Mouse (Mus musculus): ENCODE results near the gene Trpm2. TPM values are rescaled to one million over a fixed set of nuclear protein-coding genes. Genes with fewer than 3 reads are reported as not detected.
A peak's percentile ranks its signal among the peaks of the same experiment; 100 is the strongest.

The Trpm2 gene
- polyA plus RNA-seq, 1 experiment from 2014 or later, result 0.59 TPM

- Histone ChIP-seq H3K9me3 (ENCODE audit: low read length) (no peaks in the 10 kb centered on the region), H3K36me3 (ENCODE audit: insufficient read depth, low read length) (peaks cover 4% of the 10 kb centered on the region; the same call in 1 of the 2 replicates), H3K27ac (ENCODE audit: low read length) (peak overlapping the region; percentile 98), H3K4me3 (ENCODE audit: low read length) (peak overlapping the region; percentile 72), H3K9ac (replicated peaks; ENCODE audit: low read length) (peak overlapping the region; percentile 81), H3K4me2 (replicated peaks; ENCODE audit: low read depth, low read length) (peak overlapping the region; percentile 64), H3K4me1 (ENCODE audit: insufficient read depth, low read length) (peaks cover 37% of the 10 kb centered on the region), H3K27me3 (ENCODE audit: insufficient read depth, low read length) (no peaks in the 10 kb centered on the region)
- peak; percentile 96 for ATAC-seq (ENCODE audit: low FRiP score, low TSS enrichment)
- under 1% methylated on average over 59 of the region's 59 CpGs for WGBS
Observed at GRCm38 (mm10) chr10:78009184-78009944, 39.0 kb upstream of the Trpm2 start.

- Histone ChIP-seq H3K27me3 (ENCODE audit: insufficient read depth, low read length) (no peaks in the 10 kb centered on the region), H3K27ac (ENCODE audit: low read length) (no peak overlapping the region), H3K9ac (replicated peaks; ENCODE audit: low read length) (peak overlapping the region; percentile 81), H3K4me1 (ENCODE audit: insufficient read depth, low read length) (peaks cover 37% of the 10 kb centered on the region), H3K36me3 (ENCODE audit: insufficient read depth, low read length) (peaks cover 4% of the 10 kb centered on the region; the same call in 1 of the 2 replicates), H3K4me2 (replicated peaks; ENCODE audit: low read depth, low read length) (peak overlapping the region; percentile 64), H3K4me3 (ENCODE audit: low read length) (peak overlapping the region; percentile 72), H3K9me3 (ENCODE audit: low read length) (no peaks in the 10 kb centered on the region)
- WGBS, result 66% methylated on average over 3 of the region's 3 CpGs
- ATAC-seq (ENCODE audit: low FRiP score, low TSS enrichment), result no peak
Observed at GRCm38 (mm10) chr10:78008169-78008568, 37.8 kb upstream of the Trpm2 start.

- no peaks in the 10 kb centered on the region for H3K27me3 ChIP-seq (ENCODE audit: insufficient read depth, low read length)
- peaks cover 10% of the 10 kb centered on the region; the same call in 1 of the 2 replicates for H3K36me3 ChIP-seq (ENCODE audit: insufficient read depth, low read length)
- H3K4me2 ChIP-seq (replicated peaks; ENCODE audit: low read depth, low read length), result peak overlapping the region; percentile 64; the same call in 1 of the 2 replicates
- H3K9me3 ChIP-seq (ENCODE audit: low read length), result no peaks in the 10 kb centered on the region
- no peak for ATAC-seq (ENCODE audit: low FRiP score, low TSS enrichment)
- H3K4me1 ChIP-seq (ENCODE audit: insufficient read depth, low read length), result peaks cover 37% of the 10 kb centered on the region
- H3K4me3 ChIP-seq (ENCODE audit: low read length), result no peak overlapping the region
- 18% methylated on average over 7 of the region's 7 CpGs for WGBS
- no peak overlapping the region for H3K27ac ChIP-seq (ENCODE audit: low read length)
- H3K9ac ChIP-seq (replicated peaks; ENCODE audit: low read length), result no peak overlapping the region; the same call in 1 of the 2 replicates
Observed at GRCm38 (mm10) chr10:78007203-78007602, 36.8 kb upstream of the Trpm2 start.

- H3K36me3 ChIP-seq (ENCODE audit: insufficient read depth, low read length), result peaks cover 22% of the 10 kb centered on the region
- no peak overlapping the region for H3K4me3 ChIP-seq (ENCODE audit: low read length)
- H3K27me3 ChIP-seq (ENCODE audit: insufficient read depth, low read length), result no peaks in the 10 kb centered on the region
- 67% methylated on average over 4 of the region's 4 CpGs for WGBS
- H3K27ac ChIP-seq (ENCODE audit: low read length), result no peak overlapping the region
- H3K4me2 ChIP-seq (replicated peaks; ENCODE audit: low read depth, low read length), result 0 out of 2 replicates have a peak overlapping the region, but pooled peaks have one; percentile 10
- peaks cover 37% of the 10 kb centered on the region for H3K4me1 ChIP-seq (ENCODE audit: insufficient read depth, low read length)
- H3K9ac ChIP-seq (replicated peaks; ENCODE audit: low read length), result 0 out of 2 replicates have a peak overlapping the region, but pooled peaks have one; percentile 8
- no peak for ATAC-seq (ENCODE audit: low FRiP score, low TSS enrichment)
- no peaks in the 10 kb centered on the region for H3K9me3 ChIP-seq (ENCODE audit: low read length)
Observed at GRCm38 (mm10) chr10:78005791-78006438, 35.6 kb upstream of the Trpm2 start.

GRCm38 (mm10) chr10:78004479-78005100 lies 34.2 kb upstream of the Trpm2 start:
- ATAC-seq (ENCODE audit: low FRiP score, low TSS enrichment), result no peak
- Histone ChIP-seq H3K4me2 (replicated peaks; ENCODE audit: low read depth, low read length) (no peak overlapping the region), H3K9me3 (ENCODE audit: low read length) (no peaks in the 10 kb centered on the region), H3K4me3 (ENCODE audit: low read length) (no peak overlapping the region), H3K27ac (ENCODE audit: low read length) (no peak overlapping the region), H3K36me3 (ENCODE audit: insufficient read depth, low read length) (peaks cover 35% of the 10 kb centered on the region), H3K27me3 (ENCODE audit: insufficient read depth, low read length) (no peaks in the 10 kb centered on the region), H3K9ac (replicated peaks; ENCODE audit: low read length) (no peak overlapping the region), H3K4me1 (ENCODE audit: insufficient read depth, low read length) (peaks cover 35% of the 10 kb centered on the region)
- 92% methylated on average over 3 of the region's 3 CpGs for WGBS

GRCm38 (mm10) chr10:78002316-78002715 lies 32.0 kb upstream of the Trpm2 start:
- peaks cover 18% of the 10 kb centered on the region for H3K4me1 ChIP-seq (ENCODE audit: insufficient read depth, low read length)
- H3K4me3 ChIP-seq (ENCODE audit: low read length), result no peak overlapping the region
- 84% methylated on average over 2 of the region's 2 CpGs for WGBS
- no peak overlapping the region for H3K27ac ChIP-seq (ENCODE audit: low read length)
- peaks cover 56% of the 10 kb centered on the region for H3K36me3 ChIP-seq (ENCODE audit: insufficient read depth, low read length)
- H3K9me3 ChIP-seq (ENCODE audit: low read length), result no peaks in the 10 kb centered on the region
- H3K9ac ChIP-seq (replicated peaks; ENCODE audit: low read length), result no peak overlapping the region
- no peaks in the 10 kb centered on the region for H3K27me3 ChIP-seq (ENCODE audit: insufficient read depth, low read length)
- no peak overlapping the region for H3K4me2 ChIP-seq (replicated peaks; ENCODE audit: low read depth, low read length)
- no peak for ATAC-seq (ENCODE audit: low FRiP score, low TSS enrichment)

GRCm38 (mm10) chr10:78001796-78002195 lies 31.4 kb upstream of the Trpm2 start:
- Histone ChIP-seq H3K4me2 (replicated peaks; ENCODE audit: low read depth, low read length) (no peak overlapping the region), H3K9me3 (ENCODE audit: low read length) (no peaks in the 10 kb centered on the region), H3K36me3 (ENCODE audit: insufficient read depth, low read length) (peaks cover 59% of the 10 kb centered on the region), H3K27me3 (ENCODE audit: insufficient read depth, low read length) (no peaks in the 10 kb centered on the region), H3K9ac (replicated peaks; ENCODE audit: low read length) (no peak overlapping the region), H3K4me1 (ENCODE audit: insufficient read depth, low read length) (peaks cover 13% of the 10 kb centered on the region), H3K27ac (ENCODE audit: low read length) (no peak overlapping the region), H3K4me3 (ENCODE audit: low read length) (no peak overlapping the region)
- 68% methylated on average over 11 of the region's 11 CpGs for WGBS
- no peak for ATAC-seq (ENCODE audit: low FRiP score, low TSS enrichment)

- no peak overlapping the region for H3K9ac ChIP-seq (replicated peaks; ENCODE audit: low read length)
Observed at GRCm38 (mm10) chr10:78000200-78000599, 29.8 kb upstream of the Trpm2 start.

GRCm38 (mm10) chr10:77995639-77996038 lies 25.3 kb upstream of the Trpm2 start:
- WGBS, result 92% methylated on average over 3 of the region's 3 CpGs
- Histone ChIP-seq H3K4me1 (ENCODE audit: insufficient read depth, low read length) (no peaks in the 10 kb centered on the region), H3K36me3 (ENCODE audit: insufficient read depth, low read length) (peaks cover 84% of the 10 kb centered on the region), H3K4me2 (replicated peaks; ENCODE audit: low read depth, low read length) (no peak overlapping the region), H3K27me3 (ENCODE audit: insufficient read depth, low read length) (no peaks in the 10 kb centered on the region), H3K4me3 (ENCODE audit: low read length) (no peak overlapping the region), H3K9me3 (ENCODE audit: low read length) (no peaks in the 10 kb centered on the region), H3K9ac (replicated peaks; ENCODE audit: low read length) (no peak overlapping the region), H3K27ac (ENCODE audit: low read length) (no peak overlapping the region)
- ATAC-seq (ENCODE audit: low FRiP score, low TSS enrichment), result no peak

More at GRCm38 (mm10) chr10:78000200-78000599, 29.8 kb upstream of the Trpm2 start:
- Histone ChIP-seq H3K27me3 (ENCODE audit: insufficient read depth, low read length) (no peaks in the 10 kb centered on the region), H3K36me3 (ENCODE audit: insufficient read depth, low read length) (peaks cover 74% of the 10 kb centered on the region), H3K4me1 (ENCODE audit: insufficient read depth, low read length) (no peaks in the 10 kb centered on the region), H3K27ac (ENCODE audit: low read length) (no peak overlapping the region), H3K4me3 (ENCODE audit: low read length) (no peak overlapping the region), H3K9me3 (ENCODE audit: low read length) (no peaks in the 10 kb centered on the region), H3K4me2 (replicated peaks; ENCODE audit: low read depth, low read length) (no peak overlapping the region)
- 95% methylated on average over 5 of the region's 5 CpGs for WGBS
- no peak for ATAC-seq (ENCODE audit: low FRiP score, low TSS enrichment)
